Mouse (Mus musculus): ENCODE data around the gene Dnaja4. TPM values are rescaled to one million over a fixed set of nuclear protein-coding genes. Genes with fewer than 3 reads are reported as not detected.

The Dnaja4 gene
- total and polyA plus RNA-seq, 2 experiments: 2.2 to 3.5 TPM

DNA sequence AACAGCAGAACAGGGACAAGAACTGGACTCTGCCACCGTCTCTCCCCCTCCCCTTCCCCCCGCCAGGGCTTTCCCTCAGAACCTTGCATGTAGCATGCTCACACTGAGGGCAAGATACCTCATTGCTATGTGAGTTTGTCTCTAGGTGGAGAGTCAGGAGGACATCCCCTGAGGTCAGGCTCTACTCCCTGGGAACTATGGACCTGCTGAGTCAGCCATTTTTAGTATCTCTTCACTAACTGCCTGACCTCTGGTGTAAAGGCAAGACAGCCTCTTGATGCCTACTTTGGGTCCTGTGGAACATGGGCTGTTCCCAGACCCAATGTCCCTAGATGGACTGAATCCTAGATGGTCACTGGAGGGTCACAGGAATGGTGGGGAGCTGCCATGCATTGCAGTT, 53.0 kb downstream of the Dnaja4 start:
- Histone ChIP-seq H3K79me2 (ENCODE audit: control insufficient read depth, insufficient read depth, low read length) (no peaks in the 10 kb centered on the region), H3K27me3 (ENCODE audit: control insufficient read depth, insufficient read depth, low read length) (no peaks in the 10 kb centered on the region; the same call in 1 of the 2 replicates), H3K36me3 (ENCODE audit: control insufficient read depth, insufficient read depth, low read length) (no peaks in the 10 kb centered on the region), H3K4me1 (ENCODE audit: control insufficient read depth, insufficient read depth, low read length) (no peaks in the 10 kb centered on the region), H3K9ac (ENCODE audit: low read depth, low read length) (no peak overlapping the region), H3K4me3 (ENCODE audit: insufficient read depth, low read depth, low read length) (no peak overlapping the region), H3K27ac (replicated peaks; ENCODE audit: insufficient read depth, low read depth, low read length) (no peak overlapping the region)
- DNase-seq (ENCODE audit: extremely low read depth, low read depth, low spot score): no peak
- TF ChIP-seq POLR2A (IDR thresholded peaks at IDR 0.05; ENCODE audit: extremely low read depth, insufficient read depth, low read length) (no peak), CTCF (IDR thresholded peaks at IDR 0.05; ENCODE audit: low read depth, low read length) (no peak)
- 80% methylated on average over 2 of the region's 2 CpGs for WGBS

DNA sequence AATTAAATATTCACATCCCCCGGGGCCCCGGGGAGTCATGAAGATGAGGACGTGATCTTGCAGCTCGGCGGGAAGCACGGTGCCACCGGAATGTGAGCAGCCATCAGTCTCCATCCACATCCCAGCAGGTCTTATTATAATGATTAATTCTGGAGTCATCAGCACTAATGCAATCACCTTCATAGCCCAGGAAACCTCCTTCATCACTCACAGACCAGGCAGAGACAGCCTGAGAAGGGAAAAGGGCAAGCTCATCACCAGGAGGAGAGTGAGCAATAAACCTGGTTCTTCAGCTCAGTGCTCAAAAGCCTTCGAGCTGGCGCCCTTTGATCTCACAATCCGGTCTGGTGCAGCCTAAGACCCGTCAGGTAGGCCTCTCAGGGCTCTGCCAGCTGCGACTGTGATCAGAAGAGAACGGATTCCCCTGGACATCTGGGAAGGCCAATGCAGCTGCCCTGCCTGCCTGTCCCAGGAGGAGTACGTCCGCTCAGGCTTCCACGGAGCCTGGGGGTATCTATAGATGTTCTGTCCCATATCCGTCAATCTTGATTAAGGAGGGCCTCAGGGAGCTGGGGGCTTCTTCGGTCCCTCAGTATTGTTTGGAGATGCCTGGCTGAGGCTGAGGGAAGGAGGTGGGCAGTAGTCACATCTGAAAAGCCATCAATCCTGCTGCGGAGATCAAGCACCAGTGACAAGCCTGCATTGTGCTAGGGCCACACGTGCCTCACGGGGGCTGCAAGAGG, 53.7 kb downstream of the Dnaja4 start:
- TF ChIP-seq CTCF (IDR thresholded peaks at IDR 0.05; ENCODE audit: low read depth, low read length) (no peak), POLR2A (IDR thresholded peaks at IDR 0.05; ENCODE audit: extremely low read depth, insufficient read depth, low read length) (no peak)
- no peaks in the 10 kb centered on the region for H3K36me3 ChIP-seq (ENCODE audit: control insufficient read depth, insufficient read depth, low read length)
- no peaks in the 10 kb centered on the region for H3K4me1 ChIP-seq (ENCODE audit: control insufficient read depth, insufficient read depth, low read length)
- no peaks in the 10 kb centered on the region; the same call in none of the 2 replicates for H3K27me3 ChIP-seq (ENCODE audit: control insufficient read depth, insufficient read depth, low read length)
- no peak overlapping the region for H3K27ac ChIP-seq (replicated peaks; ENCODE audit: insufficient read depth, low read depth, low read length)
- DNase-seq (ENCODE audit: extremely low read depth, low read depth, low spot score): no peak
- H3K79me2 ChIP-seq (ENCODE audit: control insufficient read depth, insufficient read depth, low read length): no peaks in the 10 kb centered on the region
- H3K4me3 ChIP-seq (ENCODE audit: insufficient read depth, low read depth, low read length): no peak overlapping the region
- 57% methylated on average over 21 of the region's 21 CpGs for WGBS
- H3K9ac ChIP-seq (ENCODE audit: low read depth, low read length): no peak overlapping the region

DNA sequence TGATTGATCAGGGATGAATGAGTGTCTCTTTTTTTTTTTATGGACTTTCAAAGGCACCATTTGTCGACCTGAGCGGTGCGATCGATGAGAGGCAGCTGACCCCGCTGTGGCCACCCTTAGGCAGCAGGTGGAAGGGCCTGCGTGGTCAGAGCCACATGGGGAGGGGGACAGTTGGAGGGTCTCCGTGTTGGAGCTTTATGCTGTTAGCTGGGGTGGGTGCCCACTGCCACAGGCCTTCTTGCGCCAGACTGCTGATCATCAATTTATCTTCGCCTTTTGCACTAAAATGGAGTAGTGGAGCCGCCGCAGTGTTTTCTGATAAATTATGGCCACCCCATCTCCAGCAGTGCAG, 54.2 kb downstream of the Dnaja4 start:
- 65% methylated on average over 11 of the region's 11 CpGs for WGBS
- TF ChIP-seq CTCF (IDR thresholded peaks at IDR 0.05; ENCODE audit: low read depth, low read length) (no peak), POLR2A (IDR thresholded peaks at IDR 0.05; ENCODE audit: extremely low read depth, insufficient read depth, low read length) (no peak)

DNA sequence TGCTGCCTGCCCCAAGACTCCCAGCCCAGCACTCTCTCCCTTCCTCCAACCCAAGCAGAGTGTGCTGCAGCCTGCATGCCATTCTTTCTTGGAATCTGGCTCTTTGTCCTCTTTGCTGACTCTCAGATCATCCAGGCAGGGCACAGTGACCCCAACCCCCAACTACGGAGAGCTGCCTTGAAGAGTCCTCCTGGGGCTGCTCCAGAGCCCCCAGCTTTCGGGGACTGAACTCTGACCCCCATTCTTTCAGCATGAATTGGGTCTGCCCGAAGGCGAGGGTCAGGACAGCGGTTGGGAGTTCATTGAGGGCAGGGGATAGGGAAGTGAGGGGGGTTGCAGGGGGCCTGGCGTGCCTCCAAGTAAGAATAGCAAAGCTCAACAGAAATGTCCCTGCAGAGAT, 60.9 kb downstream of the Dnaja4 start:
- no peaks in the 10 kb centered on the region for H3K36me3 ChIP-seq (ENCODE audit: control insufficient read depth, insufficient read depth, low read length)
- no peak overlapping the region for H3K27ac ChIP-seq (replicated peaks; ENCODE audit: insufficient read depth, low read depth, low read length)
- DNase-seq (ENCODE audit: extremely low read depth, low read depth, low spot score): no peak

More for the DNA sequence above, 54.2 kb downstream of the Dnaja4 start:
- H3K79me2 ChIP-seq (ENCODE audit: control insufficient read depth, insufficient read depth, low read length): no peaks in the 10 kb centered on the region
- no peaks in the 10 kb centered on the region for H3K4me1 ChIP-seq (ENCODE audit: control insufficient read depth, insufficient read depth, low read length)
- no peaks in the 10 kb centered on the region; the same call in none of the 2 replicates for H3K27me3 ChIP-seq (ENCODE audit: control insufficient read depth, insufficient read depth, low read length)
- no peak overlapping the region for H3K4me3 ChIP-seq (ENCODE audit: insufficient read depth, low read depth, low read length)
- DNase-seq (ENCODE audit: extremely low read depth, low read depth, low spot score): no peak
- no peaks in the 10 kb centered on the region for H3K36me3 ChIP-seq (ENCODE audit: control insufficient read depth, insufficient read depth, low read length)
- no peak overlapping the region for H3K9ac ChIP-seq (ENCODE audit: low read depth, low read length)
- H3K27ac ChIP-seq (replicated peaks; ENCODE audit: insufficient read depth, low read depth, low read length): no peak overlapping the region

DNA sequence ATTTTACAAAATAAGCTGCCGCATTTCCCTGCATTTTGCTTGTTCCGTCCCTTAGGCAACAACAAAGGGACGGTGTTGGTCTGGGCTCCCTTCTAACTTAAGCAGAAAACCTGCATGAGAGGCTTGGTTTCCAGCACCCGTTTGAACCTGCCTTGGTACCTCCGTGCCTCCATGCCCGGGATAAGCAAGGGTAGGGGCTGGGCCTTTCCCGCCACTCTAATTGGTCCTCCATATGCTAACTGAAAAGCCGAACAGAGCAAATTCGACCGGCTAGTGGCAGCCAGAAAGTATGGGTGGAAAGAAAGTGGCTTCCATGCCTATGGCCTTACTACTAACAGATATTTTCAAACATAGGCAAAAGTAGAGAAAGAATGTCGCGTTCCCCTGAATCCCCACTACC, 65.4 kb downstream of the Dnaja4 start:
- no peak for TF ChIP-seq POLR2A (IDR thresholded peaks at IDR 0.05; ENCODE audit: extremely low read depth, insufficient read depth, low read length)
- TF ChIP-seq CTCF (IDR thresholded peaks at IDR 0.05; ENCODE audit: low read depth, low read length): no peak
- no peaks in the 10 kb centered on the region for H3K79me2 ChIP-seq (ENCODE audit: control insufficient read depth, insufficient read depth, low read length)
- H3K36me3 ChIP-seq (ENCODE audit: control insufficient read depth, insufficient read depth, low read length): no peaks in the 10 kb centered on the region
- 24% methylated on average over 12 of the region's 12 CpGs for WGBS
- no peak overlapping the region for H3K4me3 ChIP-seq (ENCODE audit: insufficient read depth, low read depth, low read length)
- H3K27me3 ChIP-seq (ENCODE audit: control insufficient read depth, insufficient read depth, low read length): peaks cover 13% of the 10 kb centered on the region; the same call in 1 of the 2 replicates
- no peak overlapping the region for H3K27ac ChIP-seq (replicated peaks; ENCODE audit: insufficient read depth, low read depth, low read length)
- no peak for DNase-seq (ENCODE audit: extremely low read depth, low read depth, low spot score)
- no peaks in the 10 kb centered on the region for H3K4me1 ChIP-seq (ENCODE audit: control insufficient read depth, insufficient read depth, low read length)
- no peak overlapping the region for H3K9ac ChIP-seq (ENCODE audit: low read depth, low read length)

More for the DNA sequence above, 60.9 kb downstream of the Dnaja4 start:
- H3K79me2 ChIP-seq (ENCODE audit: control insufficient read depth, insufficient read depth, low read length): no peaks in the 10 kb centered on the region
- H3K9ac ChIP-seq (ENCODE audit: low read depth, low read length): no peak overlapping the region
- H3K4me1 ChIP-seq (ENCODE audit: control insufficient read depth, insufficient read depth, low read length): no peaks in the 10 kb centered on the region
- whole genome bisulfite sequencing: 35% methylated on average over 6 of the region's 6 CpGs
- peaks cover 4% of the 10 kb centered on the region; the same call in 1 of the 2 replicates for H3K27me3 ChIP-seq (ENCODE audit: control insufficient read depth, insufficient read depth, low read length)
- H3K4me3 ChIP-seq (ENCODE audit: insufficient read depth, low read depth, low read length): no peak overlapping the region
- TF ChIP-seq CTCF (IDR thresholded peaks at IDR 0.05; ENCODE audit: low read depth, low read length) (no peak), POLR2A (IDR thresholded peaks at IDR 0.05; ENCODE audit: extremely low read depth, insufficient read depth, low read length) (no peak)

DNA sequence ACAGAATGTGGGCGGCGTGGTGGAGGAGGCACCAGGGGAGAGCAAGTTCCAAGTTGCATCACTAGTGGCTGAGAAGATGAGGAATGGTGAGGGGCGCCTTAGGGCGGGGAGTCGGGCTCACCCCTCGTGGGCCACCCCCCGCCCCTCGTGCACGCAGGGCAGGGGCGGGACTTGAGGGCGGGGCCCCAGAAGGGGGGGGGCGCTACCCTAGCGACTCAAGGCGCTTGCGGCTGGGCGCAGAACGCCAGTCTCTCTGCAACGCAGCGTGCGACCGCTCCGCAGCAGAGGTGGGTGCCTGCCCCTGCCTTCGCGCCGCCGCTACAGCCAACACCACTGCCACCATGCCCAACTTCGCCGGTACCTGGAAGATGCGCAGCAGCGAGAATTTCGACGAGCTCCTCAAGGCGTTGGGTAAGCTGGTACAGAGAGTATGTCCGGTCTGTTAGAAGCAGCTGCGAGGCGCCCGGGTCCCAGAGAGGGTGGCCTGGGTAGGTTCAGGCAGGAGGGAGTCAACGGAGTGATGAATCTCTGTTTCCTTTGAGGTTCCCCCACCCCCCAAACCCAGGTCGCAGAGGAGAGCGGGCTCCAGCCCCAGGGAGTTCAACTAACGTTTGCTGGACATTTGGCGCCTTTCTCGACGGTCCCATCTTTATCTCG, 66.0 kb downstream of the Dnaja4 start, which contains the start of gene Crabp1:
TSS of gene Crabp1 (plus strand) at position 188 of the 657 bp plus-strand sequence.
- H3K79me2 ChIP-seq (ENCODE audit: control insufficient read depth, insufficient read depth, low read length): no peaks in the 10 kb centered on the region
- no peaks in the 10 kb centered on the region for H3K4me1 ChIP-seq (ENCODE audit: control insufficient read depth, insufficient read depth, low read length)
- no peak within 1 kb of the TSS for H3K9ac ChIP-seq (ENCODE audit: low read depth, low read length)
- H3K36me3 ChIP-seq (ENCODE audit: control insufficient read depth, insufficient read depth, low read length): no peaks in the 10 kb centered on the region
- no peak within 1 kb of the TSS for H3K4me3 ChIP-seq (ENCODE audit: insufficient read depth, low read depth, low read length)
- H3K27ac ChIP-seq (replicated peaks; ENCODE audit: insufficient read depth, low read depth, low read length): no peak within 1 kb of the TSS
- DNase-seq (ENCODE audit: extremely low read depth, low read depth, low spot score): no peak
- TF ChIP-seq POLR2A (IDR thresholded peaks at IDR 0.05; ENCODE audit: extremely low read depth, insufficient read depth, low read length) (no peak), CTCF (IDR thresholded peaks at IDR 0.05; ENCODE audit: low read depth, low read length) (no peak)
- 2% methylated on average over 45 of the region's 45 CpGs for WGBS
- peaks cover 13% of the 10 kb centered on the region; the same call in 1 of the 2 replicates for H3K27me3 ChIP-seq (ENCODE audit: control insufficient read depth, insufficient read depth, low read length)
